Comparison of ENCODE assay signal across 23 mouse cellular contexts in the genomic region with DNA sequence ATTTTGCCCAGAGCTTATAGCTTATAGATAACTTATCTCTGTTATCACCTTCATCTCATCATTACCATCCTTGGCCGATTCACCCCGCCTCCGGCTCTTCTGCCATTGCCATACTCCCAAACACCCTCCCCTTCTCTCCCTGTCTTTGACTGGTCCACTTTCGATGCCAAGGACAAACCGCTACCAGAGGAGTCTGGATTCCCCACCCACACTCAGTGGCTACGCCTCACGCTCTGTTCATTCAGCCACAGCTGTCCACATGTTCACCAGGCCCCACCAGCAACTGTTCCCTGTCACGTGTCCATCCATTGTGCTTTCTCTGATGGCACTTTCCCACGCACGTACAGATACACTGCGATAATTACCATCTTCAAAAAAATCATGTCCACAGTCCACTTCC.
DNase-seq lines count a peak whose midpoint lies in the region; ATAC-seq and TF ChIP-seq lines count a peak whose summit lies in the region.
"Had no signal": no experiment of that assay in that cellular context is flagged by ENCODE, and none has a peak within 500 bp of the region (broad histone marks: within the 10 kb centered on the region; RNA-seq: fewer than 3 reads in every experiment).

No protein-coding gene starts in this region.

- H3K4me1 ChIP-seq in intestine, embryonic 15.5 days (replicated peaks): no peaks in the 10 kb centered on the region
- peaks cover 2% of the 10 kb centered on the region; the same call in 1 of the 2 replicates for H3K4me1 ChIP-seq in intestine, embryonic 16.5 days (ENCODE audit: control insufficient read depth, insufficient read depth, low read length)
- H3K4me1 ChIP-seq in lung, embryonic 14.5 days (ENCODE audit: insufficient read depth): peaks cover 11% of the 10 kb centered on the region
- H3K4me1 ChIP-seq in small intestine, adult 2 months (ENCODE audit: control insufficient read depth, insufficient read depth, insufficient read length, low read length): peaks cover 8% of the 10 kb centered on the region; the same call in 1 of the 2 replicates
- H3K4me1 ChIP-seq: liver, embryonic 13.5 days; megakaryocyte, embryonic 14.5 days had no signal

- 94% methylated on average over 11 of the region's 11 CpGs for WGBS in intestine, embryonic 15.5 days
- 91% methylated on average over 11 of the region's 11 CpGs for WGBS in intestine, embryonic 16.5 days
- 89% methylated on average over 11 of the region's 11 CpGs for WGBS in lung, embryonic 14.5 days
- WGBS in small intestine, adult 2 months: 86% methylated on average over 11 of the region's 11 CpGs

- TF ChIP-seq POLR2A in small intestine, adult 2 months (IDR thresholded peaks at IDR 0.05; ENCODE audit: low read depth, low read length): no peak

- ATAC-seq in intestine, embryonic 15.5 days: no peak
- no peak for ATAC-seq in intestine, embryonic 16.5 days
- no peak for ATAC-seq in lung, embryonic 14.5 days (ENCODE audit: insufficient read depth)
- ATAC-seq: forebrain, embryonic 16.5 days; inflammation-experienced regulatory T-cells, adult 6 months; midbrain, embryonic 13.5 days had no signal

- H3K27me3 ChIP-seq in intestine, embryonic 15.5 days (replicated peaks): no peaks in the 10 kb centered on the region
- no peaks in the 10 kb centered on the region for H3K27me3 ChIP-seq in intestine, embryonic 16.5 days (replicated peaks; ENCODE audit: control insufficient read depth, insufficient read depth, low read length)
- H3K27me3 ChIP-seq in lung, embryonic 14.5 days (ENCODE audit: insufficient read depth, low read length): no peaks in the 10 kb centered on the region
- no peaks in the 10 kb centered on the region for H3K27me3 ChIP-seq in small intestine, adult 2 months (ENCODE audit: control insufficient read depth, insufficient read depth, low read length)
- H3K27me3 ChIP-seq: liver, embryonic 13.5 days; midbrain, embryonic 13.5 days had no signal

- H3K9me3 ChIP-seq in intestine, embryonic 15.5 days: no peaks in the 10 kb centered on the region
- H3K9me3 ChIP-seq in intestine, embryonic 16.5 days (ENCODE audit: control insufficient read depth, low read length): no peaks in the 10 kb centered on the region
- H3K9me3 ChIP-seq in lung, embryonic 14.5 days (ENCODE audit: low read depth, low read length): no peaks in the 10 kb centered on the region
- H3K9me3 ChIP-seq: forebrain, embryonic 10.5 days; liver, embryonic 13.5 days; midbrain, embryonic 13.5 days had no signal

- DNase-seq in adrenal gland, adult 2 months: peak; percentile 38
- DNase-seq in adrenal gland, adult 8-10 months: no peak
- peak; percentile 14 for DNase-seq in lung, embryonic 14.5 days
- no peak for DNase-seq in lung, postnatal 14 days
- no peak for DNase-seq in right cerebral cortex, postnatal 10 days (ENCODE audit: low spot score in 2 of 2)
- DNase-seq: cerebellum, adult 9-10 months; gastrocnemius, postnatal 25 days; heart, adult 2 months; layer of hippocampus, adult 9-11 months; liver, embryonic 13.5 days; lung, adult 2 months; lung, postnatal 36 days; right cerebral cortex, postnatal 25 days had no signal

- no peak overlapping the region for H3K9ac ChIP-seq in intestine, embryonic 15.5 days
- H3K9ac ChIP-seq in intestine, embryonic 16.5 days (ENCODE audit: low read depth, low read length): no peak overlapping the region
- H3K9ac ChIP-seq in lung, embryonic 14.5 days: no peak overlapping the region
- H3K9ac ChIP-seq: hindbrain, embryonic 14.5 days; liver, embryonic 13.5 days; midbrain, embryonic 13.5 days had no signal

- no peaks in the 10 kb centered on the region for H3K36me3 ChIP-seq in intestine, embryonic 15.5 days
- H3K36me3 ChIP-seq in intestine, embryonic 16.5 days (ENCODE audit: control insufficient read depth, insufficient read depth, low read length): no peaks in the 10 kb centered on the region
- H3K36me3 ChIP-seq in lung, embryonic 14.5 days (ENCODE audit: insufficient read depth): no peaks in the 10 kb centered on the region
- H3K36me3 ChIP-seq in small intestine, adult 2 months (ENCODE audit: control insufficient read depth, insufficient read depth, low read length): no peaks in the 10 kb centered on the region
- H3K36me3 ChIP-seq: forebrain, embryonic 10.5 days; liver, embryonic 13.5 days; midbrain, embryonic 13.5 days had no signal

- H3K4me2 ChIP-seq in intestine, embryonic 15.5 days (replicated peaks): no peak overlapping the region
- no peak overlapping the region for H3K4me2 ChIP-seq in intestine, embryonic 16.5 days (ENCODE audit: low read depth, low read length)
- no peak overlapping the region for H3K4me2 ChIP-seq in lung, embryonic 14.5 days
- H3K4me2 ChIP-seq: hindbrain, embryonic 14.5 days; liver, embryonic 13.5 days; midbrain, embryonic 13.5 days had no signal

- TF ChIP-seq CTCF in lung, embryonic 14.5 days (IDR thresholded peaks at IDR 0.05; ENCODE audit: low read depth): no peak
- TF ChIP-seq CTCF in small intestine, adult 2 months (IDR thresholded peaks at IDR 0.05; ENCODE audit: extremely low read depth, insufficient read length, insufficient replicate concordance, low read depth, low read length): no peak

- H3K4me3 ChIP-seq in intestine, embryonic 15.5 days (replicated peaks): no peak overlapping the region
- H3K4me3 ChIP-seq in intestine, embryonic 16.5 days (ENCODE audit: low read length): no peak overlapping the region
- H3K4me3 ChIP-seq in lung, embryonic 14.5 days (ENCODE audit: low read depth, low read length): no peak overlapping the region
- no peak overlapping the region for H3K4me3 ChIP-seq in small intestine, adult 2 months (ENCODE audit: low read depth, low read length)
- H3K4me3 ChIP-seq: forebrain, embryonic 10.5 days; heart, adult 2 months; left cerebral cortex, adult 2 months; liver, embryonic 13.5 days; megakaryocyte, embryonic 14.5 days; midbrain, embryonic 13.5 days had no signal

- H3K27ac ChIP-seq in intestine, embryonic 15.5 days: 0 out of 2 replicates have a peak overlapping the region, but pooled peaks have one; percentile 2
- H3K27ac ChIP-seq in intestine, embryonic 16.5 days (ENCODE audit: low read length): no peak overlapping the region; the same call in 1 of the 2 replicates
- peak overlapping the region; percentile 38; the same call in 1 of the 2 replicates for H3K27ac ChIP-seq in lung, embryonic 14.5 days (ENCODE audit: low read depth)
- peak overlapping the region; percentile 12; the same call in 1 of the 2 replicates for H3K27ac ChIP-seq in small intestine, adult 2 months (ENCODE audit: insufficient read depth, low read depth, low read length)
- H3K27ac ChIP-seq: forebrain, embryonic 10.5 days; heart, adult 2 months; hindbrain, embryonic 14.5 days; left cerebral cortex, adult 2 months; liver, embryonic 13.5 days; midbrain, embryonic 13.5 days had no signal

Comparison
In these comparisons a context has a peak if more than half of its experiments do, and no peak if none do; other contexts are left out.
1. DNase-seq: peak in adrenal gland, adult 2 months (single experiment) and lung, embryonic 14.5 days (single experiment); none in adrenal gland, adult 8-10 months (single experiment), lung, postnatal 14 days (single experiment) and right cerebral cortex, postnatal 10 days (0 of 2).